Mouse (Mus musculus): ENCODE measurements around the gene 1700034J05Rik. TPM values are rescaled to one million over a fixed set of nuclear protein-coding genes. Genes with fewer than 3 reads are reported as not detected.

The 1700034J05Rik gene
- polyA plus RNA-seq, 1 experiment from 2014 or later: 0.06 TPM

DNA sequence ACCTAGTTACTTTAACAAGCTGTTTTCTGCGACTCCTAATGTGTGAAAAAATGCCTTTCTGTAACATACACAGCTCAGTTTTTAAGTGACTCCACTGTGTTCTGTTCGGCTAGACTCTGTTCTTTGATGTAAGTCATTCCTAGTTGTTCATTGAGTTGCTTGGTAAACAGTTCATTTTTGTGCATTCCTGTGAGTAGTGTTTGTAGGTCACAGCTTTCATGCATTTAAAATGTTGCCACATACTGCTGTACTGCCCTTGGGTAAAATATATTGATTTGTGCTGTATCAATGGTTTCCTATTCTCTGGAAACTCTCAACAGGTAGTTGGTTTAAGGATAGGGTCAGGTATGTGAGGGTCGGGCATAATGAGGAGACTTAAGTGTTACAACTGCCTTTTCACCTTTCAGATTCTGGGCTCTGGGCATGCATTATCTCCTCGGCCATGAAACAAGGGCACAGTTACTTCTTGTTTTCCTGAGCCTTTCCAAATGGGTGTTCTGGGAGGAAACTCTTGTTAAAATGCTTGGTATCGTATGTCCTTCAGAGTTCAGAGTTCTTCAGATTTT is 27.7 kb downstream of the 1700034J05Rik start:
- Histone ChIP-seq H3K27me3 (ENCODE audit: control insufficient read depth, insufficient read depth, low read depth, low read length) (no peaks in the 10 kb centered on the region), H3K9ac (ENCODE audit: low read depth, low read length) (no peak overlapping the region), H3K4me1 (ENCODE audit: control insufficient read depth, insufficient read depth, low read length) (no peaks in the 10 kb centered on the region), H3K36me3 (ENCODE audit: control insufficient read depth, insufficient read depth, low read length) (no peaks in the 10 kb centered on the region), H3K9me3 (replicated peaks; ENCODE audit: control insufficient read depth, low read length, poor library complexity, severe bottlenecking) (no peaks in the 10 kb centered on the region), H3K4me2 (ENCODE audit: low read length) (no peak overlapping the region), H3K4me3 (ENCODE audit: low read depth, low read length) (no peak overlapping the region), H3K27ac (ENCODE audit: low read length) (no peak overlapping the region)
- ATAC-seq: no peak
- 85% methylated on average over 5 of the region's 5 CpGs for WGBS

DNA sequence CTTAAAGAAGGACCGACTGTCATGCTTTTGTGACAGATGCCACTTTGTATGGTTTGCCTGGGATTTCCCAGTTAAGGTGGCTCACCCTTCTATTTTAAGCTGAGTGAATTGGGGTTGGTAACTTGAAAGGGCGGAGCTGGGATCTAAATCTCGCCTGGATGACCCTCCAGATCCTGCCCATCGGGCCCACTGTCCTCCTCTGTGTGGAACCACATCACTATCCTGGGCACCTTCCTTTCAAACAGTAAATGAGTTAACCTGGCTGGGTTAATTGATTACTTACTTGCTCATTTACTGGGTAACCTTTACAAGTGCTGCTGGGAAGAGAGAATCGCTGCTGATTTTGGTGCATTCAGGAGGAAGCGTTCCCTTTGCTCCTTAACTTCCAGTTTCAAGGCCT is 35.9 kb downstream of the 1700034J05Rik start:
- H3K27me3 ChIP-seq (ENCODE audit: control insufficient read depth, insufficient read depth, low read depth, low read length): no peaks in the 10 kb centered on the region
- no peak overlapping the region for H3K4me2 ChIP-seq (ENCODE audit: low read length)
- ATAC-seq: no peak
- no peak overlapping the region for H3K27ac ChIP-seq (ENCODE audit: low read length)
- H3K36me3 ChIP-seq (ENCODE audit: control insufficient read depth, insufficient read depth, low read length): no peaks in the 10 kb centered on the region
- no peaks in the 10 kb centered on the region for H3K9me3 ChIP-seq (replicated peaks; ENCODE audit: control insufficient read depth, low read length, poor library complexity, severe bottlenecking)
- 0 out of 2 replicates have a peak, but pooled peaks cover 2% of the 10 kb centered on the region for H3K4me1 ChIP-seq (ENCODE audit: control insufficient read depth, insufficient read depth, low read length)
- WGBS: 87% methylated on average over 6 of the region's 6 CpGs
- no peak overlapping the region for H3K4me3 ChIP-seq (ENCODE audit: low read depth, low read length)
- H3K9ac ChIP-seq (ENCODE audit: low read depth, low read length): no peak overlapping the region

DNA sequence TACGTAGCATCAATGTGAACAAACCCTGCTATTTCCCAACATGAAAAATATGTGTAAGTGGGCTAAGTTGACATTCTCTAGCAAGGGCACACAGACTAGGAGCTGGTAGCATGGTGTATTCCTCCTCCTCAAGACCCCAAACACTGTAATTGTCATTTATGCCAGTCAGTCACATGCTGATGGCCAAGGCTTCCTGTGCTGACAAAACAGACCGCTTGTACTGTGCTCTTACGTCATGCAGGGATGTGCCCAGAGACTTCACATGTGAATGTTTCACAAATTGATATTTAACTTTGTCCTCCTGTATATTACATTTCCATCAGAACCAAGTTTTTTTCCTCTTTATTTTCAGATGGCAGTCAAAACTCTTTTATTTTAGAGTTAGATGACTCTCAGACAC is 36.8 kb downstream of the 1700034J05Rik start:
- ATAC-seq: no peak
- Histone ChIP-seq H3K4me2 (ENCODE audit: low read length) (no peak overlapping the region), H3K9me3 (replicated peaks; ENCODE audit: control insufficient read depth, low read length, poor library complexity, severe bottlenecking) (no peaks in the 10 kb centered on the region), H3K9ac (ENCODE audit: low read depth, low read length) (no peak overlapping the region), H3K27me3 (ENCODE audit: control insufficient read depth, insufficient read depth, low read depth, low read length) (no peaks in the 10 kb centered on the region), H3K36me3 (ENCODE audit: control insufficient read depth, insufficient read depth, low read length) (no peaks in the 10 kb centered on the region), H3K27ac (ENCODE audit: low read length) (no peak overlapping the region), H3K4me1 (ENCODE audit: control insufficient read depth, insufficient read depth, low read length) (0 out of 2 replicates have a peak, but pooled peaks cover 2% of the 10 kb centered on the region), H3K4me3 (ENCODE audit: low read depth, low read length) (no peak overlapping the region)
- WGBS: 84% methylated on average over 3 of the region's 3 CpGs

DNA sequence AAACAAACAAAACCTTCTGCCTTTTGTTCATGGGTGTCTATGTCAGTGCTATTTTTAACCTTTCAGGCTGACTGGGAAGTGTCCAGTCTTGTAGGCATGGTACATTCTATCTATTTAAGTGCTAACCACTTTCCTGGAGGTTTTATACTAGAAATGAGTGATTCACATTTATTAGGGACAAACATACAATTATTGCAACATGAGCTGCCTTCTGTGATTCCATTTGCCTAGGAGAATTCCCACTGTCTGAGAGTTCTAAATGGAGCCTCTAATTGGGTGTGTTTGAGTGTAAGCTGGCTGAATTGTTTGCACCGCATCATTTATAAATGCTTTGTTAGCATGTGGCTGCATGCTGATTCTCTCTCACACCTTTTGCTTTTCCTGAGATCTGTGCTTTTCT is 38.4 kb downstream of the 1700034J05Rik start:
- no peaks in the 10 kb centered on the region for H3K27me3 ChIP-seq (ENCODE audit: control insufficient read depth, insufficient read depth, low read depth, low read length)
- 76% methylated on average over 1 of the region's 1 CpGs for WGBS
- H3K9me3 ChIP-seq (replicated peaks; ENCODE audit: control insufficient read depth, low read length, poor library complexity, severe bottlenecking): no peaks in the 10 kb centered on the region
- H3K27ac ChIP-seq (ENCODE audit: low read length): no peak overlapping the region
- H3K9ac ChIP-seq (ENCODE audit: low read depth, low read length): no peak overlapping the region
- no peak overlapping the region for H3K4me3 ChIP-seq (ENCODE audit: low read depth, low read length)
- no peaks in the 10 kb centered on the region for H3K36me3 ChIP-seq (ENCODE audit: control insufficient read depth, insufficient read depth, low read length)
- no peak for ATAC-seq
- no peak overlapping the region for H3K4me2 ChIP-seq (ENCODE audit: low read length)
- H3K4me1 ChIP-seq (ENCODE audit: control insufficient read depth, insufficient read depth, low read length): 0 out of 2 replicates have a peak, but pooled peaks cover 2% of the 10 kb centered on the region

DNA sequence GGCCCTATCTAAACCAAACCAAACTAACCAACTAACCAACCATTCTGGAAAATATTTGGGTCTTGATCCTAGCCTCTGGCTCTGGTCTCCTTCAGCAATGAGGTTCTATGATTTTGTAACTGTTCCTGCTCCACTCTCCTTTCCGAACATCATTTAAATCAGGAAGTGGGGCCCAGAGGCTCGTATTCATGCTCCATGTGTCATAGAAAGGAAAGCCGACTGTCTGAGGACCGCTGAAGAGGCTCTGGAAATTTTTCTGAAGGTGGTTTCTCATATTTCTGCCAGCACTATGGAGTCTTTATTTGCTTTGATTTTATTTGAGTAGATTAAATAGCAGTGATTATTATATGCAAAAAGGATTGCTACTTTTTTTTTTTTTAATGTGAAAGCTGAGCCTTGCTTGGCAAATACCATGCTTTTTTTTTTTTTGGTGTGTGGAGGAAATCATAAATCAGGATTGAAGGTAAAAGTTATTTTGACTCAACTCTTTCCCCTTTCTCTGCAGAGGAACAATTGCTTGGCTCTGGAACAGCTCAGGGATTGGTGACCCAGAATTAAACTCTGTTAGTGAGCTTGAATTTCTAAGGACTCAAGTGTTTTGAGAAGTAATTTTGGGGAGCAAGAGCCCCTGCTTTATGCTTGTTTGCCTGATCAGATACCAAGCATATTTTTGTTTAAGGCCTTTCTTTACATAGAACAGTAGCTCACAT is 40.6 kb downstream of the 1700034J05Rik start:
- no peak overlapping the region for H3K4me3 ChIP-seq (ENCODE audit: low read depth, low read length)
- H3K9ac ChIP-seq (ENCODE audit: low read depth, low read length): no peak overlapping the region
- H3K27ac ChIP-seq (ENCODE audit: low read length): no peak overlapping the region
- H3K4me1 ChIP-seq (ENCODE audit: control insufficient read depth, insufficient read depth, low read length): peaks cover 6% of the 10 kb centered on the region
- no peak for ATAC-seq
- no peaks in the 10 kb centered on the region for H3K36me3 ChIP-seq (ENCODE audit: control insufficient read depth, insufficient read depth, low read length)
- 64% methylated on average over 4 of the region's 4 CpGs for WGBS
- no peak overlapping the region for H3K4me2 ChIP-seq (ENCODE audit: low read length)
- H3K9me3 ChIP-seq (replicated peaks; ENCODE audit: control insufficient read depth, low read length, poor library complexity, severe bottlenecking): no peaks in the 10 kb centered on the region
- H3K27me3 ChIP-seq (ENCODE audit: control insufficient read depth, insufficient read depth, low read depth, low read length): no peaks in the 10 kb centered on the region

DNA sequence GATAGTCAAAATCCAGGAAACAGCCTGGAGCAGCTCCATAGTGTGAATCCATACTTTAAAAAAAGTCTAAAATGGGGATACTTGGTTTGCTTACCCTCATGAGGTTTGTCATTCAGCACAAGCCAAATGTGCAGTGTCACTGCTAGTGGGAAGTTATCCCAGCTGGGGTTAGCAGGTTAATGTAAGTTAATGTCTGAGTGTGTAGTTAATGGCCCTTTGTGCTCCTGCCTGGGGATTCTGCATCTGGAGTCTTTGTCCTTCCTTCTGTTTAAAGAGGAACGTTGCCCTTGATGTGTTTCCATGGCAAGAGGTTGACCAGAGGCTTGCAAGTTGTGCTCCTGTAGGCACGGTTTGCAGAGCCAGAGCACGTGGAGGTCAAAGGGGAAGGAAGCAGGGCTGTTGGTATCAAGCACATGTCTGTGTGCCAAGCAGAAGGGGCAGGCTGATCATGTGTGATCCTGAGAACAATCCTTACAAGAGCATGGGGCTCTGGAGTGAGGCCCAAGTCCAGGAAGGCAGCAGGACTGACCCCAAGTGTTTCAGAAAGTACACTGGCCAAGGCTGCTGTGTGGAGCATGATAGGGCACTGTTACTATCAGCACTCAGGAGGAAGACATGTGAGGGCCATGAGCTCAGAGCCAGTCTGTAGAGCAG is 41.3 kb downstream of the 1700034J05Rik start:
- WGBS: 35% methylated on average over 3 of the region's 3 CpGs
- peaks cover 6% of the 10 kb centered on the region for H3K4me1 ChIP-seq (ENCODE audit: control insufficient read depth, insufficient read depth, low read length)
- ATAC-seq: no peak
- H3K9ac ChIP-seq (ENCODE audit: low read depth, low read length): no peak overlapping the region
- no peaks in the 10 kb centered on the region for H3K36me3 ChIP-seq (ENCODE audit: control insufficient read depth, insufficient read depth, low read length)
- H3K4me3 ChIP-seq (ENCODE audit: low read depth, low read length): no peak overlapping the region
- H3K9me3 ChIP-seq (replicated peaks; ENCODE audit: control insufficient read depth, low read length, poor library complexity, severe bottlenecking): no peaks in the 10 kb centered on the region
- H3K27ac ChIP-seq (ENCODE audit: low read length): no peak overlapping the region
- H3K27me3 ChIP-seq (ENCODE audit: control insufficient read depth, insufficient read depth, low read depth, low read length): no peaks in the 10 kb centered on the region
- no peak overlapping the region for H3K4me2 ChIP-seq (ENCODE audit: low read length)

DNA sequence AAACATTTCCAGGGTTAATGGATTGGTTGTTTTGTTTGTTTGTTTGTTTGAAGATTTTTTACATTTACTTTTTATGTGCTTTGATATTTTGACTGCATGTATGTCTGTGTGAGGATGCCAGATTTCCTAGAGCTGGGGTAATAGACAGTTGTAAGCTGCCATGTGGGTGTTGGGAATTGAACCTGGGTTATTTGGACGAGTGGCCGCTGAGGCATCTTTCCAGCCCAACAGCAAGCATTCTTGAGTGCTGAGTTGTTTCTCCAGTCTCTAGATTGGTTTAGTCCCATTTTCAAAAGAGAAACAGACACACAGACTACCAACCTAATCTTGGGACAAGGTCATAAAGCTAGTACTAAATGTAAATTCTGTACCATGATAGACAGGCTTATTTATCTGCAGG is 43.4 kb downstream of the 1700034J05Rik start:
- H3K4me2 ChIP-seq (ENCODE audit: low read length): no peak overlapping the region
- WGBS: 95% methylated on average over 2 of the region's 2 CpGs
- H3K9ac ChIP-seq (ENCODE audit: low read depth, low read length): no peak overlapping the region
- peaks cover 6% of the 10 kb centered on the region for H3K4me1 ChIP-seq (ENCODE audit: control insufficient read depth, insufficient read depth, low read length)
- no peak overlapping the region for H3K4me3 ChIP-seq (ENCODE audit: low read depth, low read length)
- no peaks in the 10 kb centered on the region for H3K36me3 ChIP-seq (ENCODE audit: control insufficient read depth, insufficient read depth, low read length)
- no peak for ATAC-seq
- H3K9me3 ChIP-seq (replicated peaks; ENCODE audit: control insufficient read depth, low read length, poor library complexity, severe bottlenecking): no peaks in the 10 kb centered on the region
- H3K27ac ChIP-seq (ENCODE audit: low read length): no peak overlapping the region
- H3K27me3 ChIP-seq (ENCODE audit: control insufficient read depth, insufficient read depth, low read depth, low read length): no peaks in the 10 kb centered on the region

DNA sequence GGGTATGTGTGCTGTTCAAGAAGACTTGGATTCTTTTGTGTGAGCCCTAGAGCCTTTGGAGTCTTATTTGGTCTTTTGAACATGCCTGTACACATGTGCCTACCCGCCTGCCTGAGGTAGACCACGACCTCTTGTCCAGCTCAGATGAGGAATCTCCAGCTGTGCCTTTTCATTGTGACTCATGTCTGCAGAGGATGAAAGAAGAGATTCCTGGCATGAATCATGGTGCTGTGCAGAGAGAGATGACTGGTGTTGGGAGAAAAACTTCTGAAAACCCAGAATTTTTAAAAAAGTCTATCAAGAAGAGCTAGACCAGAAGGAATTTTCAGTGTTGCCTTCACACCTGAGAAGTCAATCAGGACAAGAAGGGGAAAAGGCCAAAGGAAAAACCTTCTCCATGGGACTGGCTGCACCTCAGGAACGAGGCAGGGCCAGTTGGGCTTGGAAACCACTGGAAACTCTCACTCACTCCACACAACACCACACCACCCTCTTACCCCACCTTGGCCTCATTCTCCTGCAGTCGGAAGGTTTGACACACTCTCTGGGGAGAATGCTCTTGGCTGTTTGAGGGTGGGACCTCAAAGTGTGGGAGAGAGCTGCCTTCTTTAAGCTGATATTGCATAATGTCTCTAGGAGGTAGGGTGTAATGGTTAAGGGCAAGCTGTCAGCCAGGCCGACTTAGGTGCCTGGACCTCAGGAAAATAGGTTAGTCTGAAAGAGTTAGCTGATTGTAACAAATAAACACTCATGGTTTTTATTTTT is 44.3 kb downstream of the 1700034J05Rik start:
- H3K4me1 ChIP-seq (ENCODE audit: control insufficient read depth, insufficient read depth, low read length): peaks cover 6% of the 10 kb centered on the region
- no peaks in the 10 kb centered on the region for H3K36me3 ChIP-seq (ENCODE audit: control insufficient read depth, insufficient read depth, low read length)
- no peaks in the 10 kb centered on the region for H3K27me3 ChIP-seq (ENCODE audit: control insufficient read depth, insufficient read depth, low read depth, low read length)
- no peak overlapping the region for H3K9ac ChIP-seq (ENCODE audit: low read depth, low read length)
- 80% methylated on average over 5 of the region's 5 CpGs for WGBS
- no peak overlapping the region for H3K4me2 ChIP-seq (ENCODE audit: low read length)
- no peaks in the 10 kb centered on the region for H3K9me3 ChIP-seq (replicated peaks; ENCODE audit: control insufficient read depth, low read length, poor library complexity, severe bottlenecking)
- H3K4me3 ChIP-seq (ENCODE audit: low read depth, low read length): no peak overlapping the region
- ATAC-seq: no peak
- no peak overlapping the region for H3K27ac ChIP-seq (ENCODE audit: low read length)

Measured in midbrain, embryonic 16.5 days (tissue).